Mouse (Mus musculus): ENCODE results near the gene Cfap161.
A peak's percentile ranks its signal among the peaks of the same experiment; 100 is the strongest.

Gene Cfap161

DNA sequence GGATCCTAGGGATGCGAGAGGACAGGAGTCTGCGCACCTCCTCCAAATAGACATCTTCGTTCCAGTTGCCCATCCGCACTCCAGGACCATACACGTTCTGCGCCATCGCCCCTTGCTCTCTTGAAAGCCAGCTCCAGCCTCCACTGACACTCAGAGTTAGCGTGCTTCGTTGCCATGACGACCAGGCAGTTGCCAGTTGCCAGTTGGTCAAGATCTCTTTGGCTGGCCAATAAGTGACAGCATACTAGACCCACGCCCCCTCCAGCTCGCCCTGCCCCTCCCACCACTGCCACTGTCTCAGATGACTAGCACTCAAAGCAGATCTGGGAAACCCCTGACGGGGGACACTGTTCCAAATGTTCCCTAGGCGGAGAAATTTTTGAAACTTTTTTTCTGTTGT is at the start of gene Cfap161:
TSS of gene Cfap161 (minus strand) at position 176 of the 400 bp plus-strand sequence.
- DNase-seq (ENCODE audit: low spot score in 2 of 2): no peak

DNA sequence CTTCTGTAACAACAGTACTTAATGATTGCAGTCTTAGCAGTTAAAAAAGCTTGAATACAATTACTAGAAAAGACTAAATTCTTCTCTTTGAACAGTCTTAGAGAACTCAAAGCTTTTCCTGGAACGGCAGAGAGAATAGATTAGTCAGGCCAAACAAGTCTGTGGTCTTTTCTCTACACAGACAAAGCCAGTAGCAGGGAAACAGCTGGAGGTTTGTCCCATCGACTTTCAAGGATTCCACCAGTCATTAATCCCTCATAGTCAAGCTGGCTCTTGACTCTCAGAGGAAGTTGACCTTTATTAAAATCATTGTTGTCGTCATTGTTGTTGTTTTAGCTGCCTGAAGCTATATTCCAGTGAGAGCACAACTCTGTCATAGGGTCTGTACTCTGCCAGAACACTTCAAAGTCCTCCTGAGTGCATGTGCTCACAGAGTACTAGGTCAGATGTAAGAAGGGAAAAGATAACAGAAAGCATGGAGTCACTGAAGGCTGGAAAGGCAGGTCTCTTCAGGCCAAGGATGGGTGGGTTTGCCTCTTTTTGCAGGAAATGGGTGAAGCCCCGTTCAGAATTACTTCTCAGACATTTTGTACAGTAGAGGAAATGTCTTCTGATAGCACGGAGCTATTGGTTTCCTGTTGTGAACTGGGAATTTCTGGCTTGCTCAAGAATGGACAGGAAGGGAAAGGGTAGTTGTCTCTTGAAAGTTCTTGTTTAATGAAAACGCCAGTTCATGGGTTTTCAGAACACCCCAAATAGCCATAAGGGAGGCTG is 48.0 kb upstream of the Cfap161 start:
- no peak for DNase-seq (ENCODE audit: low spot score in 2 of 2)

DNA sequence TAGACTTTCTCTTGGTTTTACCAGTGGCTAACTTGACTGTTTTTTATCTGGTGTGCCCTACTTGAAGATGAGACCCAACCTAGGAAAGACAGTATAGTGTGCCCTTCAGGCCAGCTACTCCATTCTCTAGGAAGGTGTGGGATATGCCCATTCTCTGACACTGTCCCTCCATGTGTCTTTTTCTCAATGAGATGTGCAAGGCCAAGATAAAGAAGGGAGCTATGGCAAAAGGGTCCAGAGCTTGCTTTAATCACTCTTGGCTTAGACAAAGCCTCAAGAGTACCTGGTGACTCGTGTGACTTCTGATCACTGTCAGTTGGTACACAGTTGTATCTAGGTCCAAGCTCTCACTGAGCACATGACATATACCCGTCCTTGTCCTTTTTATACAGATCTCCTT is 45.4 kb upstream of the Cfap161 start:
- DNase-seq (ENCODE audit: low spot score in 2 of 2): no peak

DNA sequence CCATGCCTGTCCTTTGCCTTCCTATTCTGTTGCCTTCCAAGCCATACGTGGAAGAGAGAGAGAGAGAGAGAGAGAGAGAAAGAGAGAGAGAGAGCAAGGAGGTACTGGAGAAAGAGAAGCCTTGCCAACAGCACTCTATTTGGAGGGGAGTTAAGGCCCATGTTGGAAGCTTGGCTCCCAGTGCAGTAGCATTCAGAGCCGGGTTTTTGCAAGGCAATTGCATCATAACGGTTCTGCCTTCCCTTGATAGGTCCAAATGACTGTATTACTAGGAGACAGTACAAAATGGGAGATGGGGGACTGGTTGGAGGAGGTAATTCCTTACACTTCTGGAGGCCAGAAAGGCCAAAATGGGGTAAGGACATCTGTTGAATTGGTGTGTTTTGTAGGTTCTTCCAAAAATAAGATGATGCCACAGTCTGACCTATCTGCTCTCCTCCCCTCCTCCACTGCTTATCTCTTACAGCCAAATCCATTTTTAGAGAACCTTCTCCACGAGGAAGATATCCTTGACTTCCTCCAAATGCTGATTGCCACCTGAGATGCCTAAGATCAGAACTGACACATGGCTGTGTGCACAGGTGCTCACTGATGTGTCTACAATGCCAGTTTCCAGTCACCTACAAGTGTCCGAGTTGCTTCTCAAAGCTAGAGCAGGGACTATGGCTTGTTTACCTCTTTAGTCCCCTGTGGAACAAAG is 44.0 kb upstream of the Cfap161 start:
- DNase-seq (ENCODE audit: low spot score in 2 of 2): no peak

DNA sequence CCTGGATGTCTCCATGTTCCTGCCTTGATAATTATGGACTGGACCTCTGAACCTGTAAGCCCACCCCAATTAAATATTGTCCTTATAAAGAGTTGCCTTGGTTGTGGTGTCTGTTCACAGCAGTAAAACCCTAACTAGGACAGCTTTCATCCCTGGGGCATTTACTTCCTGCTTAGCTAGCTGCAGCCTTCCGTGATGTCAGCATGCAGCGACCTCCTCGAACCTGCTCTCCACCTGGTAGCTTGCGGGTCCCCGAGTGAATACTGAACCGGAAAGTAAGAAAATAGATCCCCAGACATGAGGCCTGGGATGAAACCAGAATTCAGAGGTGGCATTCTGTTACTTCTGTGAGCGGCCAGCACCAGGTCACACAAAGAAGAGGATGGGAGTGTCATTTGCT is 34.7 kb upstream of the Cfap161 start:
- no peak for DNase-seq (ENCODE audit: low spot score in 2 of 2)

DNA sequence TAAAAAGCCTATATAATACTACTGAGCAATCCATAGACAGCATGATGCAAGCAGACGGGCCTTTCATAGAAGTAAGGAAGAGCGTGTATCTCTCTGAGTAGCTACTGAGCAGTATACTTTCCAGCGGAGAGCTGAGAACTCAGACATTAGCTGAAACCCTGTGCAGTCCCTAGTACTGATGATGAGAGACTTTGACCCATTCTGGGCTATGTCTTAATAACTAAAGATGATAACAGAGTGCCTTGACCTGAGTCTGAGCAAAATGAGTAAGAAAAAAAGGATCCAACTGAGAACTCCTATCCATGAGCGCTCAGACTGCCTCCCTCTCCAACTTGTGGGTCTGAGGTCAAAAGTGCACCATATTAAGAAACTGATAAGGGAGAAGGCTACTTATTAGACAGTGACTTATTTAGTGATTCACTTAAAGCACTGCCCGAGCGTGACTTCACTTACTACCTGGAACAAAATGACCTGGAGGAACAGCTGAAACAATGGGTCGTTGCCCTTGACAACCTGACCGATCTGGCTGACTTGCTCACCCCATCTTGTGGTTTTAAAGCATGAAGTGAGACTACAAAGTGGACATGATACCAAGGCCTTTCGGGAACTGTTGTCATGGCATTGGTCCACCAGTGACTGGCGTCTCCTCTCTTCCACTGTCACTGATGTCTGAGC is 32.9 kb upstream of the Cfap161 start:
- no peak for DNase-seq (ENCODE audit: low spot score in 2 of 2)

DNA sequence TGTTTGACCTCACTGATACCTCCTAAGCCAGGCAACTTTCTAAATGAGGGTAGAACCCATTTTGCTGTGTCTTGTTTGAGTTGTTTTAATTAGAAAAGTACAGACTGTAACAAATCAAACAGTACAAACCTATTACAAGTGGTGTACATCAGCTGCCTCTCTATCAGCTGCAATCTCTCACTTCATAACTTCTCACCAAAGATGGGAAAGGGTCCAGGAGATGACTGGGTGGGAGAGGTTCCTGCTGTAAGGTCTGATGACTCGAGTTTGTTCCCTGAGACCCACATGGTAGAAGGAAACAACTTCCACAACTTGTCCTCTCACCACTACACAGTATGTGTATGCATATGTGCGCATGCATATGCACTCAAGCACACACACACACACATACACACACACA is 32.1 kb upstream of the Cfap161 start:
- no peak for DNase-seq (ENCODE audit: low spot score in 2 of 2)

DNA sequence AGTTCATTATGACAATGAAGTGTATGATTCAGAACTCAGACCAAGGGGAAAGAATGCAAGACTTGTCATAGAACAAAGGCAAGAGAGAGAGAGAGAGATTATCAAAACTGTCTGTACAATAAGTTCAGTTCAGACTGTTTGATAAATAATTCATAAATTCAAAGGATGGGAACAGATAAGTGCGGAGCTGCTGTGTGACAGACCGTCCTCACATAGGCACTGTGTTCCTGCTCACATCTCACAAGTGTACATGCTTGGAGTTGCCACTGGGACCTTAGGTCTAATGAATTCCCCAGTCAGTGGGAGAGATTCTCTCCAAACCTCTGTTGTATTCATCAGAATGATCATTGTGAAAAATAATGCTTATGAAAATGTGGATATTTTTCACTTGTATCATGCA is 27.3 kb upstream of the Cfap161 start:
- DNase-seq (ENCODE audit: low spot score in 2 of 2): no peak

DNA sequence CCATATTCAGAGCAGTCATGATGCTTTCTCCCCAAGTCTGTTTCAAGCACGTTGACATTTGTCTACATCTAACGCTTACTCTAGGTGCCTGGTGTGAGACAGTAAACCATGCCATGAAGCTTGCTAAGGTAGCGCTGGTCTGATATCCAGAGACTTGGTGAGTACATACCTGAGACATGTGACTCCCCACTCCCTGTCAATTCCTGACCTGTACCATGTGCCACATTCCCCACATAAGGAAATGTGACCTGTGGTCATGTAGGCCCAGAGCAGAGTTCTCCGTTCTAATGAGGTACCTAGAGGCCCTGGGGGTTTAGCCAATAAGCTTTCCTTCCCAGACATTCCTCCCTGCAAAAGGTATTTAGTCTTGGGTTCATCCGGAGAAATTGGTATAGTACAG is 22.2 kb upstream of the Cfap161 start:
- DNase-seq (ENCODE audit: low spot score in 2 of 2): no peak

DNA sequence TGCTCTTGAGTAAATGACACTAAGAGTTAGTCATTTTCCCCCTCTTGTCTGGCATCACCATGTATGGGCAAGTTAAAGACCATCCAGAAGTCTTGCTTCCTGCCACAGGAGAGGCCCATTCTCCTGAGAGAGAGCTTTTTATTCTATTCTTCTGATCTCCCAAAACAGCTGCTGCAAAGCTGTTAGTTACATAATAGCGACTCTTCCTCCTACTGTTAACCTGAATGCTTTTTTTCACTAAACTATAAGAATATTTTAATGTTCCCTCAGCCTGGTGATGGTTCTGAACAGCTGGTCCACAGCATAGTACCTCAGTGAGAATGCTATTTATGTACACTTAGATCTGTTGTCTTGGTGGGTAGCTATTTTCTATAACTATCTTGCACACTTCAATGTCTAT is 21.0 kb upstream of the Cfap161 start:
- DNase-seq (ENCODE audit: low spot score in 2 of 2): peak in 1 of 2 experiments; percentile 55

DNA sequence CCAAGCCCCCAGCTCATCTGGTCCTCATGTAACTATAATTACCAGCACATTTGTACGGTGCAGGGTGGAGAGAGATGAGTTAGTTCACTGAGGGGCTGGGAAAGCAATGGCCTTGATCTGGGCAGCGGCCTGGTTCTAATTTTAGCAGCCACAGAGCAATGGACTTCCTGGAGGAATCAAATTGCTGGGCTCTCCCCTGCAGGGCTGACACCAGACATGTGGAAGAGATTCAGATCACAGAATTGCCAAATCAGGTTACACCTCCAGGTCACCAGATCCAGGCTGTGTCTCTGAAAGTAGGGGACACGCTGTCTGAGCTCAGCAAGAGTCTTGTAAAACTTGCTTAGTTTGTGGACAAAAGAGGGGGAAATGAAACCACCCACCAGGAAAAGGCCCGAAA is 19.3 kb upstream of the Cfap161 start:
- DNase-seq (ENCODE audit: low spot score in 2 of 2): no peak

DNA sequence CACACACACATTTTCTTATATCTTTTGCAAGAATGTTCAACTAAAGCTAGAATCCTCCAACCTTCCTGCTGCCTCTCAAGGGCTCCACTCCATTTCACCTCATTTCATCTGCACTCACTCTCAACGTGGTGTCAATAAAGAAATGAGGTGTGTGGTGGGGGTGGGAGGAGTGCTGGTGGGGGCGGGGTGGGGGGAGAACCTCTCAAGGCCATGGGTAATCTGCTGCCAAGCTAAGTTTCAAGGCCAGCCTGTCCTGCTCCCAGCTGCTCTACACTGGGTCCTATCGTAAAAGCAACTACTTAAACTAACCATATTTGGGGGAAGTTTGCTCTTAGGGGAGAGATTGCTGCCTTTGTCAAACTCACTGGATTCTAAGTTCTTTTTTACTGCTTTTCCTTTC is 18.8 kb upstream of the Cfap161 start:
- DNase-seq (ENCODE audit: low spot score in 2 of 2): no peak

DNA sequence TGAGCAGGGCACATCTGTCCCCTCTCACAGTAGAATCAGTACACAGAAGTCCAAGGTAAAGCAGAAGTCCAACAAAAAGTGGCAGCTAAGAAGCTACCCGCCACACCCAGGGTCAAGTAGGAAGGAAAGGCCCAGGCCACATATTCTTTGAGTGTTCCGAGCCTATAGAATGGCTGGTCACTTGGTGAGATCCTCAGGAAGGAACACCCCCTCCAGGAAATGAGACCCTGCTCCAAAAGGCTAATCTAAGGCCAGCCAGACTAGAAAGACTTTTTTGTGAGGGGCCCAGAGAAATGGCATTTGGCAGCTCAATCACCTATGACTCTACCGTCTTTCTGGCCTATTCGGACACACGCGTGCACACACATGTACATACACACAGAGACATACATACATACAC is 18.3 kb upstream of the Cfap161 start:
- DNase-seq (ENCODE audit: low spot score in 2 of 2): no peak

DNA sequence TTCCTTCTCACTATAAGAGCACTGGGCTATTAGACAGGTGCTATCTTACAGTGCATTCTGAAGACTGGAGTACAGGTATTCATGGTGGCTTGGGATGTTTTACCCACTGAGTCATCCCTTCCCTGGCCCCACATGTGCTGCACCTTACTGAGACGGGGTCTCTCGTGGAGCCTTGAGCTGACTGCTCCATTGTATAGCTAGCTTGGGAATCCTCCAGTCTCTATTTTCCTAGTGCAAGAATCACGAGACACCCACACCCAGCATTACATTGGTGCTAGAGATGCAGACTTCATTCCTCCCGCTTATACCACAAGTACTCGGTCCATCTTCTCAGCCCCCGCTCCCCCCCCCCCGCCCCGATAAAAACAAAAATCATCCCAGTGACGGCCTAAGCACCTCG is 17.9 kb upstream of the Cfap161 start:
- DNase-seq (ENCODE audit: low spot score in 2 of 2): no peak

DNA sequence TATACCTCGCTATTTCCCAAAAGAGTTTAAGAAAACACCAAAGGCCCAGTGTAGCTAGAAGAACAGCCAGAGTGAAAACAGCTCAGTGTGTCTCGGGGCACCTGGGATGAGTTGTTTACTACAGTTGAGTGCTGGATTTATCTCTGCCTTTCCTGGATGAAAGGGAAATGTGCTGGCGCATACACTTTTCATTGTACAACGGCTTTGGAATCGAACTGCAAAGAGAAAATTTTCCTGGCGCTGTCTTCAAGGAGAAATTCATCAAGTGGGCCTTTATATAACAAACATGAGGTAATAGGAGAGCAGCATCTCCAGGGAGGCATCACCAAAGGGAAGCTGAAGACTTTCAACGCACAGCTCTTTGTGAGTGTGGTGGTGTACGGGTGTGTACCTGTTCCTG is 17.2 kb upstream of the Cfap161 start:
- DNase-seq (ENCODE audit: low spot score in 2 of 2): peak in 1 of 2 experiments; percentile 24

DNA sequence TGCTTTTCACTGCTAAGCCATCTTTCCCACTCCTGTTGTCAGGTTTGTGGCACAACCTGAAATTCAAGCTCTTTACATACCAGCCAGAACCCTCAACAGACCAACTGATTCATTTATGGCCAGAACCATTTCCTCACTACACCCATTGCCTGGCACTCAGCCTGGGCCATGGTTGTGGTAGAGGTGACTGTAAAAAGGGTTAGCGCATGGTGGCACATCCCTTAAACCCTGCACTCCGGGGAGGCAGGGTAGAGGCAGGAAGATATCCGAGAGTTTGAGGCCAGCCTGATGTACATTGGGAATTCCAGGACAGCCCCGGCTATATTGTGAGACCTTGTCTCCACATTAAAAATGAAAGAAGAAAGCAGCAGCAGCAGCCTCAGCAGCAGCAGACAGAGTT is 16.8 kb upstream of the Cfap161 start:
- DNase-seq (ENCODE audit: low spot score in 2 of 2): no peak

DNA sequence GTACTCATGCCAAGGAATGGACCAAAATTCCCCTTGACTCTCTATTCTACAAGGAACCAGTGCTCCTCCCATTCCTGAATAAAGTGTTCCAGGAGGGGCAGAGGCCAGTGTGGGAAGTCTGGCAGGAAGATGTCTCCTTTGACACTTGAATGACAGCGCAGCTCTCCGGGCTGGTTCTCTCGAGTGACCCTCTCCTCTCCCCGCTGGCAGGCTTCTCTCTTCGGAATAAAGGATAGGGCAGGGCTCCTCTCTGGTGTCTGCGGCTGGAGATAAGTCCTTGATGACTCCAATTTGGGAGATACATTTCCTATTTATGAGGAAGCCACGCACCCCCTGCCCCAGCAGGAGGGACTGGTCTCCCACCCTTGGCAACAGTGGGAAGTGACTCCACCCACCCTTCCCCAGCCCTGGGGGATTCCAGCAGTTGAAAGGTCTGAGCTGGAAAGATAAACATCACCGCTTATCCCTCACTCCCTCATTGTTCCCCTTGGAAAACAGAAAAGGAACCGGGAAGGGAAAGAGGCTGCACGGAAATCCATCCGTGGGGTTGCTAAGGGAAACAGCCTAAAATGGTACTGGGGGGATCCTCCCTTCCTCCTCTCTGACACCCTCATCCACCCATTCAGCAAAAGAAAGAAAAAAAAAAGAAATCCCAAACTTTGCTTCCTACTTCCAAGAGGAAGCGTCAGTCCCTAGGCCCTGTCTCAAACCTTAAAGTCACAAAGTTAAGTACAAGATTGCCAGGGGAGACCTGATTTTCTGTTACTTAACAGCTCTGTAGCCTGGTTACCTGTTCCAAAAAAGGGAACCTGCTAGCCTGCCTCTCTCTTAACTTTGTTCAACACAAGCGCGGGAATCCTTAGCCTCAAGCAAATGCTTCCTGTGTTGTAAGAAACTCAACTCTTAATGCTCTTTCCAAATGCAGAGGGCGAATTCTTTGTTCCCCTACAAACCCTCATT is 15.7 kb upstream of the Cfap161 start:
- DNase-seq (ENCODE audit: low spot score in 2 of 2): no peak

DNA sequence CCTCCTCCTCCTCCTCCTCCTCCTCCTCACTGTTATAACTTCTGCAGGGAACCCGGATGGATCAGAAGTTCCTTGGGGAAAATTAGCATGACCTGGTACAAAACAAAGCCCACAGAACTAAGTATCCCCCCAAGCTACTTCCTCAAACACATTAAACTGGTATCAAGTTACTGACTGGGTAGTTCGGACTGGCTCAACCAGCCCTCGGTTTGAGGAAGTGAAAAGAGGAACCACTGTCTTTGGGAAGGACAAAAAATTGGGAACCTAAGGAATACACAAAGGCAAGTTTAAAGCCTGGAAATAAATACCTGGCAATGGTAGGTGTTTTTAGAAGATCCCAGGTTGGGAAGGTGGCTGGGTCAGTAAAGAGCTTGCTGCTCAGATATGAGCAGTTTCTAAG is 15.0 kb upstream of the Cfap161 start:
- no peak for DNase-seq (ENCODE audit: low spot score in 2 of 2)

DNA sequence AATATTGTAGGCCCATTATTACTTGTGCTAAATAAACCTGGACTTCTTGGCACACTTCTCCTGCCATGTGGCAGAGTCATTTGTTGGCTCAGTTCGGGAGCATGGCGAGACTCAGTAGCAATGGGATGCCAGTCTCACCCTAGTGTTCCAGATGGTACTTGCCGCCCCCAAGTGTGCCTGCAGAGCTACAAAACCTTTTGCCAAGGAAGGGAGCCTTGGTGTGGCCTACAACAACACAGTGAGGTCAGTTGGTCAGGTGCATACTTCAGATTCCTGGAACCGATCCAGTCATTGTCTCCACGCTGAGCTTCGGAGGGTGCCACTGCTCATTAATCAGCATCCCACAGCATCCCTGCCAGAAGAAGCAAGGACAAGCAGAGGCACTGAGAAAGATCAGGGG is 14.4 kb upstream of the Cfap161 start:
- DNase-seq (ENCODE audit: low spot score in 2 of 2): peak; percentile 62 to 79

DNA sequence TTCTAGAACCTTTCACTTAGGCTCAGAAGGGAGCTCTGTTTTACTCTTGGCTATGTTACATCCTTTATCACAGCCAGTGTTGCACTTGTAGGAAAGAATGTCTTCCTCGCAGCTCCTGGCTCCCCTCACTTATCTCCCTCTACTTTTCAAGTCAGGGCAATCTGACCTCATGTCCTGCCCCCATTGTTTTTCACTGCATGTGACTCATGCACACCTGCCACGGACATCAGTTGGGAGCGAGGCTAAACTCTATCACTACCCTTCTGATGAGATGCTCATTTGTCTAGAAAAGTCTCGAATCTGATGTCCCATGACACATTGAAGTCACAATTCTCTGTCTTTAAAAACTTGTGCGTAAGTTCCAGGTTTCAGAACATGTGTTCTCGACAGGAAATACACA is 12.3 kb upstream of the Cfap161 start:
- no peak for DNase-seq (ENCODE audit: low spot score in 2 of 2)

DNA sequence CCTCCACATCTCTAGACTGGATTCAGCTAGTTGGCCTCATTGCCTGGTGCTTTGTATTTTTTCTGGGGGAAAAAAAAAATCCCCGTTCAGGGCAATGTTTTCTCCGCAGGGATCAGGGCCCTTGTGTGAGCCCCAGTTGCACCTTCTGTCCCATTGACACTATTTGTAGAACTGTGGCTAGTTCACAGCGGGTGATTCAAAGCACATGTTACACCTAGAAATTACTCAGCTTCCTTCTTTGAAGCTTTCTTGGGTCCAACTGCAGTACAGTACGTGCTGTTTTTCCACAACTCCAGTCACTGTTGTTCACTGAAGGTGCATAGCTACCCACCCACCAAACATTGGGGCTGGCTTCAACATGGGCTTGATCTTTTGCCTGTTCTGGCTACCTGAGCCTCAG is 9.1 kb upstream of the Cfap161 start:
- DNase-seq (ENCODE audit: low spot score in 2 of 2): no peak

DNA sequence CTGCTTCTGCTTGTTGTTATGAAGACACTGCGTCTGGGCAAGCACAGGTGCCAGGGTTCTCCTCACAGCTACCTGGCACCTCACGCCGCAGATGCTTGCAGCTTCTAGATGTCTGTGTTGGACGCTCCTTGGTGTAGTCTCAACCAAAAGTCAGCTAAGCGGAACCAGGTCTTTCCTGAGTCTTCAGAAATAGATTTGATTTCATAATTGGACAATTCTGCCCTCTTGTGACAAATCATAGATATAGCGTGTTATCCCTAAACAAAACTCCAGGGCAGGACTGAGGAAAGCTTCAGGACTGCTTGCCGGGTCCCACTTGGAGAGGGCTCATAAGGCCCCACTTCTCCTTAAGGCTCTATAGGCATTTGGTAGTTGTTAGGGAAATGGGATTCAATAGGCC is 7.8 kb upstream of the Cfap161 start:
- DNase-seq (ENCODE audit: low spot score in 2 of 2): no peak
